Mouse (Mus musculus) MEL-GATA-1-ER (cell line): Measurements from ENCODE around the gene Cyp2d34.

ENCODE experiments used
- DNase-seq: peaks from one replicate; pipeline ENCODE4 v3.0.0-alpha.2; 2012; ENCODE audit warnings: low read depth; ENCODE audit errors: extremely low read depth

The Cyp2d34 gene

DNA sequence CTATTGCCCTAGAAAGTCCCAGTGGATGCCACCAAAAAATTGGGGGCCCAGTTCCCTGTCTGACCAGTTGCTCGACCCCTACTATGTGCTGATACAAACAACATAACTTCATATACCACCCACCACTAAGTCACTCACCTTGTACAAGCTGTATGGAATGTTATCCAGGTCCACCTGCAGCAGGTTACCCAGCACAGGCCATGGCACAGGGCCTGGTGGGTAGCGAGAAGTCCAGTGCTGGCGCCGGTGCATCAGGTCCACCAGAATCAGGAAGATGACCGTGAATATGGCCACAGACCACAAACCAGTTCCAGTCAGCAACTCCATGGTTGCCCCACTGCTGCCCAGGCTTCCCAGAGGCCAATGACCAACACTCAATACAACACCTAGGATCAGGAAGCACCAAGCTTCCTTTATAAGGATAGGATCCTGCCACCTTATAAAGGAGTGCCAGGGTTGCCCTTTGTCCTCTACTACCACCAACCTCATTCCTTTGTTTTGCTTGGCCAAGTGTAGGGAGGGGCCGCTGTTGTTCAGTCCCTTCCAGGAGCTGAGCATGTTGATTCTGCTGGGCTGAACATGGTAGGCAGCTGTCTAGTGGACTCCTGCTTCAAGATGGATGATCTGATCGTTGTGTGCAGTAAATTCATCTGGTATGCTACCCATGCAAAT lies at the start of gene Cyp2d34:
TSS of gene Cyp2d34 (minus strand) at position 416 of the 672 bp plus-strand sequence.
- no peak for DNase-seq

DNA sequence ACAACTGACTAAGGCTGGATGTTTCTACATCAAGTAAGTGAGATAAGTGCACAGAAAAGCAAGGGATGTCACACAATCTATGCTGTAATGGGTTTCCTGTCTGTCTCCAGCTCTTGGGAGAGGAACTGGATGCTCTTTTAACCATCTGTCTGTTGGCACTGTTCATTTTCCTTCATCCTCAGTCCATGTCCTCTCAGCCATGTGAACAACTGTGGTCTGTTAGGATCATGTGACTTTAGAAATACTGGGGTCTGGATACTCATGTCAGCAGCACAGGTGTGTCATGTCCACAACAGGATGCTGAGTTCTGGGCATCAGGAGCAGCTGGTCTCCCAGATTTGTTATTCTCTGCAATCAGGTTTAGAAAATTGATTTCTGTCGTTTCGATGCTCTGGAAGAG lies 35.6 kb upstream of the Cyp2d34 start:
- no peak for DNase-seq

DNA sequence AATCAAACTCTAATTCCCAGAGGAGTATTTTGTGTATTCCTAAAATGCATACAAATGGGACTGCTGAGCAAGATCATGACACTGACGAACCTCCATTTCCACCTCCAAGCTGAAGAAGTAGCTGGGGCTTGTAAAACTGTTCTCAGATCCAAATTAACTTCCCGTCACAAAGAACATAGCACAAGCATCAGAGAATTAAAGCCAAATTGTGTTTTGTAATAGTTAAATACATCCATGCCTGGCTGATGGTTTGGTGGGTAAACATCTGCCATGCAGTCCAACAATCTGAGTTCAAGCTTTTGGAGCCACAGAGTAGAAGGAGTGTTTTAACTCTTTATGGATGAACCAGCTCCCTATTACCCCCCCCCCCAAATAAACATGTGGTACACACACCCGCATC lies 23.6 kb upstream of the Cyp2d34 start:
- DNase-seq = no peak

GRCm38 (mm10) chr15:82643771-82644170 lies 23.0 kb upstream of the Cyp2d34 start:
- no peak for DNase-seq

GRCm38 (mm10) chr15:82642771-82643170 lies 22.0 kb upstream of the Cyp2d34 start:
- no peak for DNase-seq

GRCm38 (mm10) chr15:82641921-82642320 lies 21.2 kb upstream of the Cyp2d34 start:
- no peak for DNase-seq

GRCm38 (mm10) chr15:82641390-82641789 lies 20.6 kb upstream of the Cyp2d34 start:
- DNase-seq = no peak

GRCm38 (mm10) chr15:82640201-82640600 lies 19.5 kb upstream of the Cyp2d34 start:
- DNase-seq = no peak

DNA sequence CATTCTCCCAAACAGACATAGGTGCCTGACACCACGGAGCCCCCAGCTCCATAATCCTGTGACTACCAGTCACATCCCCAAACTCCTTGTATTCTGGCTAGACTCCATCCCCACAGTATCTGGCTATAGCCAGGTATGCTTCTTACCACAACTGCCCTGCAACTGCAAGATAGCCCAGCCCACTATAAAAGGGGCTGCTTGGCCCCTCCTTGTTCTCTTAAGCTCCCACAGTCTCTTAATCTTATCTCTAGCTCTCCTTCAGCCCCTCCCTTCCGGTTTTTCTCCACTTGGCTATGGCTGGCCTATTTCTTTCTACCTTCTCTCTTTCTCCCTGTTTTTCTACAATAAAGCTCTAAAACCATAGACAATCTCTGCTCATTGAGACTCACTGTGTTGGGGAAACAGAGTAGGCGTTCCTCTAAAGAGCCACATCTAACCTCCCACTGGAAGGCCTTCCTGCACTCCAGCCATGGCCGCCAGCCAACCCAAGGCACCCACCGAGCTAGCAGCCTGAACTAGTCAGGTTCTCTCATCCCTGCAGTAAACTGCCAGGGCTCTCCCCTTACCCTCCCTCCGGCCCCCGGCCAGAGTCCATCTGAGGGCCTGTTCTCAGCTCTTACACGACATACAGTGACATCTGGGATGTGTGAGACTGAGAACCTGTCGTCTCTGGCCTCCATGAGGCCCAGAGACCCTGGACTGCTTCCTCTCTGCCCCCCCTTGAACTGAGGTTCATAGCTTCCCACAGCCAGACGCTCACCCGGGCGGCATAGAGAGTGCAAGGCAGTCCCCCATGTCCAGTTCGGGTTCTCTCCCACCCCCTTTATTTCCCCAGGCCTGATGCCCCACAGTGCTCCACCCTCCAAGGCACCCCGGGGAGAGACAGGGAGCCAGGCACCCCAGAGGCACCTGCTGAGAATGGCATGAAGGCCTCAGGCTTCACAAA lies 16.7 kb upstream of the Cyp2d34 start:
- peak; percentile 85 for DNase-seq

- DNase-seq = no peak
Observed at GRCm38 (mm10) chr15:82634976-82635375, 14.2 kb upstream of the Cyp2d34 start.

GRCm38 (mm10) chr15:82621993-82622392 lies 1.2 kb upstream of the Cyp2d34 start:
- no peak for DNase-seq

- no peak for DNase-seq
Observed at GRCm38 (mm10) chr15:82618362-82619020, 2.3 kb downstream of the Cyp2d34 start.

DNA sequence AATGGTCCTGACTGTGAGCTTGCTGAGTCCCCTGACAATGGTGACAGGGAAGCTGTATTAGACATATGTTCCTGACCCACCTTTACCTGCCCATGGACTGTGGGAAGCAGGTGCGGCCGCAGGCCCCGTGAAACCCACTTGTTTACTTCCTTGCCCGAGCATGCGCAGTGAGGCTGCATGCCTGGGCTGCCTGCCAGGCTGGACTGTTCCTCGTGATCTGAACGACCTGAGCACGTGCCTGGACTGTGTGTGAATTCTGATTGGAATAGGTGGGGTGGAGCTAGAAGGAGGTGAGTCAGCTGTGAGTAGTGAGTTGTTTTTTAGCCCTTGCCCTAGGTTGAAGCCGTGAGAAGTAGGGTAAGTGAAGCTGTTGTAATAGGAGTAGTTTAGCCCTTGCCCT lies 38.1 kb downstream of the Cyp2d34 start:
- no peak for DNase-seq

- no peak for DNase-seq
Observed at GRCm38 (mm10) chr15:82579071-82579470, 41.7 kb downstream of the Cyp2d34 start.

DNA sequence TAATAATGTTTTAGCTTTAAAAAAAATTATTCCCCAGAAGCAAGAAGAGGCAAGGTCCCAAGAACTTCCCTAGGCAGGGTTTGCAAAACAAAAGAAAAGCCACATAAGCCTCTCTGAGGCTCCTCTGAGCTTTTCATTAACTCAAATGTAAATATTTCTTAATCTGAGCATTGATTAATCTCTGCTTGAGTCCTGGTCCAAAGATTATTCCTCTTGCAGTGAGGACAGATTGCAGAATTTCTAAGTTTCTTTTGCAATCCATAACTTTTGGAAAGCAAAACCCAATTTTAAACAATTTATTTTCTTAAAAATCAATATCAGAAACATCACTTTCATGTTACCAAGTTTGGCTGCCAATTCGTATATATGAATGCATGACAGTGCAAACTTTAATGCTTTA lies 47.9 kb downstream of the Cyp2d34 start:
- no peak for DNase-seq
